In the genomic region with DNA sequence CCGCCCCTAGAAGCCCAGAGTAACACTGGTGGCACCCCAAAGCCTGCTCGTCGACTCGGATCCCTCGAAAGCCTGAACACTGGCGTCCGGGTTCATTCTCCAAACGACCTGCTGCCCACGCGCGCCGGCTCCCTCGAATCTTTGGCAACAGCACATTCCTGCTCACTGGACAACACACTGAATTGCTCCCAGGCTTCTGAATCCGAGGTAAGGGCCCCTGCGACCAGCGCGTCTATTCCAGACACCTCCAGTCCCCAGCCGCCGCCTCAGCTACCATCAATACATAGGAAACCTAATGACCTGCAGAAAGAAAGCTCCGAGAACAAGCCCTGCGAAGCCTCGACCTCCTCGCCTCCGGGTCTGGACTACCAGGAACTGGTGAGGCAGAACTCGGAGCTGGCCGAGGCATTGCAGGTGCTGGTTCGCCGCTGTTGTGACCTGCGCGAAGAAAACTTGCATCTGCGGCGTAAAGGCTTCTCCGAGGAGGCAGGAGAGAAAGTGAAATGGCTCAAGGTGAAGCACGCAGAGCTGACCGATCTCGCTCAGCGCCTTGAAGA, we compare ENCODE assay signal across 8 mouse cellular contexts. TPM values are rescaled to one million over a fixed set of nuclear protein-coding genes. Genes with fewer than 3 reads are reported as not detected.
DNase-seq lines count a peak whose midpoint lies in the region; ATAC-seq and TF ChIP-seq lines count a peak whose summit lies in the region.

No protein-coding gene starts in this region.

- H3K4me1 ChIP-seq in heart, adult 2 months (ENCODE audit: control insufficient read depth, insufficient read depth, low read length): peaks cover 2% of the 10 kb centered on the region
- peaks cover 29% of the 10 kb centered on the region for H3K4me1 ChIP-seq in hindbrain, embryonic 10.5 days (replicated peaks)
- peaks cover 22% of the 10 kb centered on the region for H3K4me1 ChIP-seq in liver, postnatal 0 days (ENCODE audit: insufficient read depth)
- H3K4me1 ChIP-seq in stomach, embryonic 16.5 days (ENCODE audit: control insufficient read depth, insufficient read depth, low read length): peaks cover 12% of the 10 kb centered on the region

- TF ChIP-seq CTCF in heart, adult 2 months (IDR thresholded peaks at IDR 0.05): no peak
- no peak for TF ChIP-seq CTCF in liver, postnatal 0 days (IDR thresholded peaks at IDR 0.05; ENCODE audit: low read depth)

- peak overlapping the region; percentile 98 for H3K4me2 ChIP-seq in liver, postnatal 0 days (ENCODE audit: low read depth, low read length)
- peak overlapping the region; percentile 99 for H3K4me2 ChIP-seq in stomach, embryonic 16.5 days (ENCODE audit: low read depth, low read length)

- no peaks in the 10 kb centered on the region for H3K9me3 ChIP-seq in hindbrain, embryonic 10.5 days
- no peaks in the 10 kb centered on the region for H3K9me3 ChIP-seq in liver, postnatal 0 days (ENCODE audit: low read length)
- H3K9me3 ChIP-seq in stomach, embryonic 16.5 days (replicated peaks; ENCODE audit: control insufficient read depth, low read length): no peaks in the 10 kb centered on the region

- WGBS in heart, adult 2 months: 2% methylated on average over 37 of the region's 37 CpGs
- WGBS in hindbrain, embryonic 10.5 days: 2% methylated on average over 37 of the region's 37 CpGs
- 2% methylated on average over 37 of the region's 37 CpGs for WGBS in liver, postnatal 0 days (ENCODE audit: insufficient replicate concordance)
- 1% methylated on average over 37 of the region's 37 CpGs for WGBS in stomach, embryonic 16.5 days

- intact Hi-C loops in heart, adult 2 months (cut with DNase I): loop anchor here (5.0 kb wide), 2 partner anchors 77 to 83 kb away; partner anchors contain the start of gene Sdf2l1

- no peaks in the 10 kb centered on the region for H3K79me2 ChIP-seq in heart, adult 2 months (replicated peaks; ENCODE audit: control insufficient read depth, insufficient read depth, low read length)

- H3K4me3 ChIP-seq in heart, adult 2 months: peak overlapping the region; percentile 68
- H3K4me3 ChIP-seq in hindbrain, embryonic 10.5 days: peak overlapping the region; percentile 67
- H3K4me3 ChIP-seq in liver, postnatal 0 days (ENCODE audit: low read depth, low read length): peak overlapping the region; percentile 58
- peak overlapping the region; percentile 67 for H3K4me3 ChIP-seq in stomach, embryonic 16.5 days (replicated peaks; ENCODE audit: low read length)

- DNase-seq in heart, adult 2 months: no peak
- DNase-seq in heart, adult 8-10 months (ENCODE audit: low spot score): no peak
- DNase-seq in thymus, postnatal 10 days (ENCODE audit: low spot score in 2 of 2): peak; percentile 21 to 25
- no peak for DNase-seq in thymus, postnatal 25 days
- no peak for DNase-seq in hindbrain, embryonic 10.5 days (ENCODE audit: low spot score)
- DNase-seq in liver, postnatal 0 days: no peak
- DNase-seq in adrenal gland, adult 8-10 months: no peak

- H3K36me3 ChIP-seq in heart, adult 2 months (ENCODE audit: control insufficient read depth, insufficient read depth, low read length): no peaks in the 10 kb centered on the region
- 0 out of 2 replicates have a peak, but pooled peaks cover 12% of the 10 kb centered on the region for H3K36me3 ChIP-seq in hindbrain, embryonic 10.5 days
- H3K36me3 ChIP-seq in liver, postnatal 0 days (replicated peaks; ENCODE audit: insufficient read depth, low read length): no peaks in the 10 kb centered on the region
- H3K36me3 ChIP-seq in stomach, embryonic 16.5 days (ENCODE audit: control insufficient read depth, insufficient read depth, low read length): no peaks in the 10 kb centered on the region

- peak; percentile 32 for ATAC-seq in liver, postnatal 0 days
- ATAC-seq in stomach, embryonic 16.5 days (ENCODE audit: insufficient read depth, low FRiP score): no peak

- 0 out of 2 replicates have a peak overlapping the region, but pooled peaks have one; percentile 4 for H3K9ac ChIP-seq in heart, adult 2 months (ENCODE audit: low read depth, low read length)
- H3K9ac ChIP-seq in liver, postnatal 0 days (replicated peaks): peak overlapping the region; percentile 58
- H3K9ac ChIP-seq in stomach, embryonic 16.5 days (ENCODE audit: low read length): peak overlapping the region; percentile 74

- TF ChIP-seq EP300 in heart, adult 2 months (IDR thresholded peaks at IDR 0.05; ENCODE audit: insufficient read depth, low read depth, low read length): no peak
- no peak for TF ChIP-seq EP300 in liver, postnatal 0 days (IDR thresholded peaks at IDR 0.05; ENCODE audit: low read depth)

- no peak overlapping the region for H3K27ac ChIP-seq in heart, adult 2 months
- H3K27ac ChIP-seq in hindbrain, embryonic 10.5 days: peak overlapping the region; percentile 93
- no peak overlapping the region for H3K27ac ChIP-seq in liver, postnatal 0 days (ENCODE audit: low read depth)
- H3K27ac ChIP-seq in stomach, embryonic 16.5 days (ENCODE audit: low read length): no peak overlapping the region

- no peaks in the 10 kb centered on the region for H3K27me3 ChIP-seq in heart, adult 2 months (ENCODE audit: control insufficient read depth, insufficient read depth, low read length)
- H3K27me3 ChIP-seq in hindbrain, embryonic 10.5 days (ENCODE audit: insufficient read depth, poor library complexity, severe bottlenecking): peaks cover 45% of the 10 kb centered on the region
- H3K27me3 ChIP-seq in liver, postnatal 0 days (ENCODE audit: insufficient read depth, low read length): peaks cover 23% of the 10 kb centered on the region
- peaks cover 13% of the 10 kb centered on the region; the same call in 1 of the 2 replicates for H3K27me3 ChIP-seq in stomach, embryonic 16.5 days (ENCODE audit: control insufficient read depth, insufficient read depth, low read length)

- TF ChIP-seq POLR2A in heart, adult 2 months (IDR thresholded peaks at IDR 0.05; ENCODE audit: insufficient read depth, low read depth, low read length): no peak

RNA-seq across cellular contexts. Expression of gene Rimbp3, which starts 1.1 kb away (rescaled TPM):
- under 1 TPM; 0.13 to 0.16 TPM for total RNA-seq in heart, adult 2 months (2021)
- 0.09 and 0.14 TPM in 2 replicates for polyA plus RNA-seq in heart, adult 2 months (2012; rRNA removed)
- total RNA-seq in heart, adult 8-10 months (2022): under 1 TPM in 3 of 4 experiments, not detected in 1; 0.14 to 0.44 (median 0.22) TPM
- polyA plus RNA-seq in hindbrain, embryonic 10.5 days (2016; fragmentation: Nextera tagmentation; extraction: Ambion mirVana): 1.6 and 1.9 TPM in 2 replicates
- 0.02 TPM in 1 of 2 replicates, not detected in the other for polyA plus RNA-seq in liver, postnatal 0 days (2015; fragmentation: Nextera tagmentation; extraction: Ambion mirVana)
- 0.44 and 0.57 TPM in 2 replicates for polyA plus RNA-seq in stomach, embryonic 16.5 days (2015; fragmentation: Nextera tagmentation; extraction: Ambion mirVana)
- under 1 TPM in 2 of 4 experiments, not detected in 2; 0.09 to 0.14 TPM for total RNA-seq in adrenal gland, adult 8-10 months (2022)

RNA-seq across cellular contexts. Expression of gene Ube2l3, which starts 7.0 kb away (rescaled TPM):
- 100 to 1,000 TPM; 102 to 112 TPM for total RNA-seq in heart, adult 2 months (2021)
- polyA plus RNA-seq in heart, adult 2 months (2012; rRNA removed): 55.0 and 74.7 TPM in 2 replicates
- total RNA-seq in heart, adult 8-10 months (2022): 100 to 1,000 TPM; 107 to 119 (median 114) TPM
- 394 and 407 TPM in 2 replicates for polyA plus RNA-seq in hindbrain, embryonic 10.5 days (2016; fragmentation: Nextera tagmentation; extraction: Ambion mirVana)
- polyA plus RNA-seq in liver, postnatal 0 days (2015; fragmentation: Nextera tagmentation; extraction: Ambion mirVana): 147 and 149 TPM in 2 replicates
- polyA plus RNA-seq in stomach, embryonic 16.5 days (2015; fragmentation: Nextera tagmentation; extraction: Ambion mirVana): 320 and 331 TPM in 2 replicates
- 100 to 1,000 TPM; 162 to 223 (median 198) TPM for total RNA-seq in adrenal gland, adult 8-10 months (2022)

RNA-seq across cellular contexts. Expression of gene Hic2, which starts 23.9 kb away (rescaled TPM):
- total RNA-seq in heart, adult 2 months (2021): 1 to 10 TPM; 1.5 to 2.0 TPM
- polyA plus RNA-seq in heart, adult 2 months (2012; rRNA removed): 1.2 and 2.2 TPM in 2 replicates
- 1 to 10 TPM; 1.4 to 2.2 (median 1.9) TPM for total RNA-seq in heart, adult 8-10 months (2022)
- 16.1 and 18.0 TPM in 2 replicates for polyA plus RNA-seq in hindbrain, embryonic 10.5 days (2016; fragmentation: Nextera tagmentation; extraction: Ambion mirVana)
- polyA plus RNA-seq in liver, postnatal 0 days (2015; fragmentation: Nextera tagmentation; extraction: Ambion mirVana): 1.4 and 1.6 TPM in 2 replicates
- polyA plus RNA-seq in stomach, embryonic 16.5 days (2015; fragmentation: Nextera tagmentation; extraction: Ambion mirVana): 4.5 and 4.9 TPM in 2 replicates
- 1 to 10 TPM; 2.0 to 3.7 (median 3.4) TPM for total RNA-seq in adrenal gland, adult 8-10 months (2022)

Comparison
In these comparisons a context has a peak if more than half of its experiments do, and no peak if none do; other contexts are left out.
1. DNase-seq: peak in thymus, postnatal 10 days (2 of 2); none in heart, adult 2 months (0 of 2), heart, adult 8-10 months (single experiment), thymus, postnatal 25 days (single experiment), hindbrain, embryonic 10.5 days (single experiment), liver, postnatal 0 days (single experiment) and adrenal gland, adult 8-10 months (single experiment).
2. H3K9ac ChIP-seq: peak in every context shown above with its lines; median percentile 74 in stomach, embryonic 16.5 days; 58 in liver, postnatal 0 days; 4 in heart, adult 2 months.
3. Peak in every context shown above with its lines, with median percentiles within 50 percentile points of each other: H3K4me3 ChIP-seq.